Mouse (Mus musculus) CH12.LX (cell line): Measurements from ENCODE around the gene Ovch2. TPM values are rescaled to one million over a fixed set of nuclear protein-coding genes. Genes with fewer than 3 reads are reported as not detected.

Source experiments
- DNase-seq: peaks from one replicate; pipeline ENCODE4 v3.0.0-alpha.2; 2013; ENCODE audit errors: extremely low read depth
- H3K27ac ChIP-seq: 2 replicates; pipeline ENCODE4 v1.5.1; 2012; ENCODE audit warnings: low read depth, mild to moderate bottlenecking, control low read depth, moderate library complexity; ENCODE audit not compliant: insufficient read depth
- H3K27me3 ChIP-seq: replicated peaks from 2 replicates; pipeline ENCODE3; 2012; ENCODE audit warnings: inconsistent platforms
- H3K36me3 ChIP-seq, 2 experiments: replicated peaks in 1 of 2; 2 replicates each; pipeline versions ENCODE3 to v1.6.1; 2012; ENCODE audit warnings: inconsistent platforms in 1 of 2, low read length in 1 of 2, mild to moderate bottlenecking in 1 of 2, mixed read lengths in 1 of 2, moderate library complexity in 1 of 2; ENCODE audit not compliant: control insufficient read depth in 1 of 2, insufficient read depth in 1 of 2
- H3K4me1 ChIP-seq, 2 experiments: 2 replicates each; pipeline ENCODE4 v1.6.1; 2012; ENCODE audit warnings: inconsistent platforms in 1 of 2, moderate library complexity in 1 of 2; ENCODE audit not compliant: insufficient read depth in 2 of 2, control insufficient read depth in 1 of 2
- H3K4me2 ChIP-seq: 2 replicates; pipeline ENCODE4 v1.6.1; 2012; ENCODE audit warnings: low read depth, mild to moderate bottlenecking, control low read depth; ENCODE audit not compliant: poor library complexity, insufficient read depth, severe bottlenecking
- H3K4me3 ChIP-seq, 3 experiments: fragments of 150-350 bp in 1 of 3; sonication (generic) in 1 of 3; replicated peaks in 1 of 3; 2 replicates each; pipeline versions ENCODE3 to v1.5.1; 2011 to 2012; ENCODE audit warnings: low read depth in 2 of 3, low read length in 2 of 3, mild to moderate bottlenecking in 2 of 3, moderate library complexity in 2 of 3, control low read depth in 1 of 3, improper control_type of control experiment in 1 of 3, inconsistent platforms in 1 of 3, mixed read lengths in 1 of 3; ENCODE audit not compliant: poor library complexity in 1 of 3
- H3K79me2 ChIP-seq: replicated peaks from 2 replicates; pipeline ENCODE4 v1.6.1; 2012; ENCODE audit warnings: mild to moderate bottlenecking, moderate library complexity; ENCODE audit not compliant: control insufficient read depth, poor library complexity, insufficient read depth, severe bottlenecking; ENCODE audit errors: extremely low read depth
- H3K9ac ChIP-seq: 2 replicates; pipeline ENCODE4 v1.6.1; 2012; ENCODE audit warnings: low read depth, mild to moderate bottlenecking, control low read depth, moderate library complexity; ENCODE audit not compliant: insufficient read depth
- H3K9me3 ChIP-seq: replicated peaks from 2 replicates; pipeline ENCODE3; 2012; ENCODE audit warnings: low read length, inconsistent platforms, mixed read lengths
- CTCF ChIP-seq, 2 experiments: IDR thresholded peaks in 1 of 2; conservative IDR thresholded peaks in 1 of 2; 2 replicates each; pipeline ENCODE4 v1.5.1; 2011 to 2012; ENCODE audit warnings: low read depth in 2 of 2, low read length in 2 of 2, improper control_type of control experiment in 1 of 2, inconsistent platforms in 1 of 2, mild to moderate bottlenecking in 1 of 2, moderate library complexity in 1 of 2
- JUN ChIP-seq: IDR thresholded peaks from 2 replicates; pipeline ENCODE4 v1.6.1; 2011; ENCODE audit warnings: low read depth, mild to moderate bottlenecking, low read length, improper control_type of control experiment, moderate library complexity; ENCODE audit not compliant: insufficient read depth
- KAT2A ChIP-seq: IDR thresholded peaks from 2 replicates; pipeline ENCODE4 v1.6.1; 2012; ENCODE audit warnings: low read length, improper control_type of control experiment, inconsistent platforms; ENCODE audit not compliant: insufficient replicate concordance
- MAX ChIP-seq: IDR thresholded peaks from 2 replicates; pipeline ENCODE4 v1.6.1; 2011; ENCODE audit warnings: low read length, improper control_type of control experiment
- MAZ ChIP-seq: IDR thresholded peaks from 2 replicates; pipeline ENCODE4 v1.6.1; 2012; ENCODE audit warnings: low read depth, mild to moderate bottlenecking, inconsistent platforms, low read length, improper control_type of control experiment, moderate library complexity
- MEF2A ChIP-seq: IDR thresholded peaks from 2 replicates; pipeline ENCODE4 v1.6.1; 2014; ENCODE audit warnings: low read depth, mild to moderate bottlenecking, inconsistent platforms, low read length, improper control_type of control experiment, borderline replicate concordance
- MYC ChIP-seq: IDR thresholded peaks from 2 replicates; pipeline ENCODE4 v1.6.1; 2011; ENCODE audit warnings: low read depth, mild to moderate bottlenecking, improper control_type of control experiment, low read length
- NELFE ChIP-seq: IDR thresholded peaks from 2 replicates; pipeline ENCODE4 v1.6.1; 2011; ENCODE audit warnings: low read depth, low read length, improper control_type of control experiment
- POLR2AphosphoS2 ChIP-seq: IDR thresholded peaks from 2 replicates; pipeline ENCODE4 v1.6.1; 2011; ENCODE audit warnings: low read depth, low read length, improper control_type of control experiment
- RAD21 ChIP-seq: IDR thresholded peaks from 2 replicates; pipeline ENCODE4 v1.6.1; 2011; ENCODE audit warnings: low read depth, mild to moderate bottlenecking, low read length, improper control_type of control experiment, moderate library complexity
- SMC3 ChIP-seq: IDR thresholded peaks from 2 replicates; pipeline ENCODE4 v1.6.1; 2011; ENCODE audit warnings: low read depth, low read length, improper control_type of control experiment
- UBTF ChIP-seq: IDR thresholded peaks from 2 replicates; pipeline ENCODE4 v1.6.1; 2012; ENCODE audit warnings: low read depth, mild to moderate bottlenecking, inconsistent platforms, low read length, improper control_type of control experiment, moderate library complexity
- USF2 ChIP-seq: conservative IDR thresholded peaks from 2 replicates; pipeline ENCODE4 v1.6.1; 2011; ENCODE audit warnings: low read depth, low read length, improper control_type of control experiment
- ZC3H11A ChIP-seq: IDR thresholded peaks from 2 replicates; pipeline ENCODE4 v1.6.1; 2012; ENCODE audit warnings: low read depth, mild to moderate bottlenecking, inconsistent platforms, low read length, improper control_type of control experiment
- ZNF384 ChIP-seq: IDR thresholded peaks from 2 replicates; pipeline ENCODE4 v1.6.1; 2012; ENCODE audit warnings: low read depth, low read length, improper control_type of control experiment, inconsistent platforms
- dilution Hi-C: fragments of 300-500 bp; cut with MboI; formaldehyde crosslinking; loops from 2 replicates; pipeline ENCODE4 v1.14.3; 2020; ENCODE audit warnings: low sequenced_read_pairs; ENCODE audit not compliant: extremely low pct_unique_long_range_greater_than_20kb, extremely low pct_ligation_motif_present
- in situ Hi-C: fragments of 300-500 bp; cut with MboI; formaldehyde crosslinking; loops from 3 replicates; pipeline ENCODE4 v1.14.3; 2019; ENCODE audit warnings: low sequenced_read_pairs, low pct_ligation_motif_present, low pct_unique_long_range_greater_than_20kb, mixed read lengths
- polyA plus RNA-seq: library from polyadenylated mRNA; unstranded; fragments of >175 nt; gene quantifications from 2 replicates; pipeline ENCODE4 v1.2.1, GENCODE M21; 2012; ENCODE audit warnings: low read depth; ENCODE audit not compliant: insufficient read length
- total RNA-seq, 2 experiments: library from RNA; depleted of rRNA; stranded (reverse); fragments of 300-350 nt in 1 of 2; fragments of >200 nt in 1 of 2; gene quantifications; 2 replicates each; pipeline ENCODE4 v1.2.3; 2012 to 2014

Gene Ovch2
- total and polyA plus RNA-seq, 3 experiments = not detected

DNA sequence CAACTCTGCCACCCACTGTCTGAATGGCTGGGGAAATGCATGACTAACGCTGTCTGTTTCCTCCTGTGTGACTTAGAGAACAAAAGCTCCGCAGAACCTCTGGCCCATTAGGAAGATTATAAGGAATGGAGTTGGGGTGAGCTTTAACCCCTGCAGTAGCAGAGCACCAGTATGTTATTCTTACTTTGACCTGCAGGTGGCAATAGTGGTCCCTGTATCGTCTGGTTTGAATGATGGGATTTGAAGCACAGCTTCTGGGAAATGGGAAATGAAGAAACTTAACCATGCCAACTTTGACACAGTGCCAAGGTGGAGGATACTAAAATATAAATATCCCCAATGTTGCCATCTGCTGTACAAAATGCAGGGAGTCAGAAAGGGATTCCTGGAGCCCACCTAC, 51.7 kb downstream of the Ovch2 start:
- dilution Hi-C loops = no loop called here
- H3K4me3 ChIP-seq = no peak overlapping the region

DNA sequence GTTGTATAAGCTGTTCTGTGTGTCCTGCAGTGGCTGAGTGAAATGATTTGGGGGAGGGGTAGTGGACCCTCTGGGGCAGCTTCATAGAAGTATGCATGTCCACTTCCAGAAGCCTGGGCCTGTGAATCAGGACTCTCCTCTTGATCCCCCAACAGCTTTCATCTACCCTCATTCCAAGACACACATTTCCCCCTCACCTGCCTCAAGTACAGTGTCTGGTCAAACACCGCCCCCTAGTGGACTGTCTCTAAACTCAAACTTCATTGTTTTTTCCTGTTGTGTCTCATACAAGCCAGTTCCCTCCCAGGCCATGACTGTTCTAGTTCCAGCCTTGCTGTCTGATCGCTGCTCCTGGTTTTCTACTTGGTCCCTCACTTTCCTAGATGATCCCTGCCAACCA, 53.1 kb downstream of the Ovch2 start:
- Histone ChIP-seq H3K79me2 (no peaks in the 10 kb centered on the region), H3K9ac (no peak overlapping the region), H3K4me1 (peaks cover 32 to 54% of the 10 kb centered on the region in 2 experiments), H3K9me3 (no peaks in the 10 kb centered on the region), H3K4me3 (no peak overlapping the region), H3K36me3 (peaks cover 43 to 73% of the 10 kb centered on the region in 2 experiments), H3K27me3 (no peaks in the 10 kb centered on the region), H3K27ac (no peak overlapping the region), H3K4me2 (no peak overlapping the region)
- in situ Hi-C loops = no loop called here
- TF ChIP-seq NELFE = 0 out of 2 replicates have a peak, but pooled peaks have one; percentile 16
- 0 out of 2 replicates have a peak, but pooled peaks have one; percentile 21 for TF ChIP-seq MAZ
- TF ChIP-seq ZNF384 = no peak
- TF ChIP-seq RAD21 = peak; percentile 88
- TF ChIP-seq MYC = no peak
- TF ChIP-seq SMC3 = peak; percentile 72
- TF ChIP-seq UBTF = no peak
- TF ChIP-seq CTCF (conservative IDR thresholded peaks at IDR 0.05 in 1 of 2, IDR thresholded peaks at IDR 0.05 in 1 of 2; ENCODE audit: low read depth in 2 of 2, low read length in 2 of 2) = peak; percentile 84 to 86
- no peak for TF ChIP-seq MAX
- dilution Hi-C loops = no loop called here
- peak; percentile 77 for DNase-seq

More for the DNA sequence above, 51.7 kb downstream of the Ovch2 start:
- no peaks in the 10 kb centered on the region for H3K9me3 ChIP-seq
- TF ChIP-seq CTCF (conservative IDR thresholded peaks at IDR 0.05 in 1 of 2, IDR thresholded peaks at IDR 0.05 in 1 of 2; ENCODE audit: low read depth in 2 of 2, low read length in 2 of 2) (peak; percentile 52 to 79; a peak in 3 of 4 replicates), KAT2A (no peak), JUN (no peak), RAD21 (peak; percentile 66), POLR2AphosphoS2 (no peak), SMC3 (peak; percentile 60), ZC3H11A (no peak), MEF2A (no peak), USF2 (no peak)
- H3K9ac ChIP-seq = no peak overlapping the region
- peaks cover 23 to 41% of the 10 kb centered on the region in 2 experiments for H3K4me1 ChIP-seq
- H3K79me2 ChIP-seq = no peaks in the 10 kb centered on the region
- no peaks in the 10 kb centered on the region for H3K27me3 ChIP-seq
- peaks cover 30 to 60% of the 10 kb centered on the region in 2 experiments for H3K36me3 ChIP-seq
- H3K27ac ChIP-seq = no peak overlapping the region
- DNase-seq = peak; percentile 57
- in situ Hi-C loops = no loop called here
- H3K4me2 ChIP-seq = no peak overlapping the region
